10 mouse cellular contexts compared by ENCODE assay signal in the genomic region with DNA sequence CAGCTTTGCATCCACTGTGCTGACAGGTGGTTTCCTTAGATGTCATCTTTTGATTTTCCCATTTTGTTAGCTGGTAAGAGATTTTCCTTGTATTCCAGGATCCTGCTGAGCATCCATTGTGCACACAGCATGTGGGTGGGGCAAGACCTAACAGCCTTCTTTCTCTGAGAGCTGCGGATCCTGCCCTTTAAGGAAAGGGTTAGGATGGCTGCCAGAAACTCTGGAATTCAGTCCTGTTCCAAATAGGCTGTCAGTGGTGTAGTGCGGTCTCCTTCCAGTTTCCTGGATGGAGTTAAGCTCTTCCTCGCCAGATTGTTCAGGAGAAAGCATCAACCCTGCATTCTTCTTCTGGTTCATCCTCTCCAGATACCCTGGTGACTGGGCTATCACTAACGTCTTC. TPM values are rescaled to one million over a fixed set of nuclear protein-coding genes. Genes with fewer than 3 reads are reported as not detected.
DNase-seq lines count a peak whose midpoint lies in the region; ATAC-seq and TF ChIP-seq lines count a peak whose summit lies in the region.
"Had no signal": no experiment of that assay in that cellular context is flagged by ENCODE, and none has a peak within 500 bp of the region (broad histone marks: within the 10 kb centered on the region; RNA-seq: fewer than 3 reads in every experiment).

No protein-coding gene starts in this region.

- no peaks in the 10 kb centered on the region for H3K9me3 ChIP-seq in liver, embryonic 11.5 days (ENCODE audit: control insufficient read depth, low read length)
- H3K9me3 ChIP-seq: midbrain, embryonic 10.5 days had no signal

- H3K4me1 ChIP-seq in liver, adult 2 months (ENCODE audit: control insufficient read depth, insufficient read depth, low read length): no peaks in the 10 kb centered on the region
- H3K4me1 ChIP-seq in liver, embryonic 11.5 days (replicated peaks; ENCODE audit: control insufficient read depth, insufficient read depth, low read length): no peaks in the 10 kb centered on the region

- no peak overlapping the region for H3K4me2 ChIP-seq in liver, embryonic 11.5 days

- no peak overlapping the region for H3K9ac ChIP-seq in liver, adult 2 months (ENCODE audit: low read depth, low read length)
- no peak overlapping the region for H3K9ac ChIP-seq in liver, embryonic 11.5 days (ENCODE audit: low read depth, low read length)

- no peak overlapping the region for H3K27ac ChIP-seq in liver, adult 2 months (replicated peaks; ENCODE audit: insufficient read depth, low read depth, low read length)
- no peak overlapping the region for H3K27ac ChIP-seq in liver, embryonic 11.5 days (ENCODE audit: low read depth, low read length)
- H3K27ac ChIP-seq: midbrain, embryonic 10.5 days had no signal

- no peak for TF ChIP-seq POLR2A in liver, adult 2 months (IDR thresholded peaks at IDR 0.05; ENCODE audit: extremely low read depth, insufficient read depth, low read length)

- WGBS in liver, adult 2 months: 59% methylated on average over 4 of the region's 4 CpGs
- WGBS in liver, embryonic 11.5 days: 72% methylated on average over 4 of the region's 4 CpGs

- ATAC-seq in liver, embryonic 11.5 days (replicated peaks; ENCODE audit: low FRiP score): no peak

- no peaks in the 10 kb centered on the region for H3K36me3 ChIP-seq in liver, adult 2 months (ENCODE audit: control insufficient read depth, insufficient read depth, low read length)
- H3K36me3 ChIP-seq in liver, embryonic 11.5 days (ENCODE audit: control insufficient read depth, insufficient read depth, low read length): no peaks in the 10 kb centered on the region
- H3K36me3 ChIP-seq: midbrain, embryonic 10.5 days had no signal

- no peak overlapping the region for H3K4me3 ChIP-seq in liver, adult 2 months (ENCODE audit: insufficient read depth, low read depth, low read length)
- no peak overlapping the region for H3K4me3 ChIP-seq in liver, embryonic 11.5 days (ENCODE audit: low read depth, low read length)
- H3K4me3 ChIP-seq: erythroblast, embryonic 14.5 days; midbrain, embryonic 10.5 days had no signal

- no peak for TF ChIP-seq CTCF in liver, adult 2 months (IDR thresholded peaks at IDR 0.05; ENCODE audit: low read depth, low read length)

- peak; percentile 18 for DNase-seq in adrenal gland, adult 2 months
- no peak for DNase-seq in adrenal gland, postnatal 4 days (ENCODE audit: low spot score in 2 of 2)
- peak; percentile 24 for DNase-seq in liver, adult 2 months (ENCODE audit: extremely low read depth, low read depth, low spot score)
- no peak for DNase-seq in liver, embryonic 11.5 days (ENCODE audit: low spot score)
- DNase-seq in heart, postnatal 4 days: peak; percentile 59
- DNase-seq in skeletal muscle tissue, adult 2 months (ENCODE audit: low read depth, low spot score): peak; percentile 65
- DNase-seq in neural tube, embryonic 10.5 days (ENCODE audit: extremely low spot score, low spot score): no peak
- DNase-seq in spleen, postnatal 4 days (ENCODE audit: low spot score in 2 of 2): no peak

- H3K27me3 ChIP-seq in liver, adult 2 months (ENCODE audit: control insufficient read depth, insufficient read depth, low read length): no peaks in the 10 kb centered on the region
- H3K27me3 ChIP-seq in liver, embryonic 11.5 days (replicated peaks; ENCODE audit: control insufficient read depth, insufficient read depth, low read length): no peaks in the 10 kb centered on the region

- H3K79me2 ChIP-seq in liver, adult 2 months (ENCODE audit: control insufficient read depth, insufficient read depth, low read length): no peaks in the 10 kb centered on the region

RNA-seq across cellular contexts. Expression of gene Abi3bp, which starts 8.8 kb away (rescaled TPM):
- 1 to 10 TPM; 8.1 to 8.3 TPM for total RNA-seq in adrenal gland, adult 2 months (2021)
- 0.84 and 0.98 TPM in 2 replicates for polyA plus RNA-seq in adrenal gland, adult 2 months (2012; rRNA removed)
- 10 to 100 TPM; 12.3 to 18.2 TPM for total RNA-seq in adrenal gland, postnatal 4 days (2021)
- total RNA-seq in liver, adult 2 months (2014; rRNA removed): 2.0 and 2.1 TPM in 2 replicates
- polyA plus RNA-seq in liver, adult 2 months (2012; rRNA removed): 1.3 TPM in 2 replicates
- 0.38 and 0.44 TPM in 2 replicates for polyA plus RNA-seq in liver, embryonic 11.5 days (2014; fragmentation: Nextera tagmentation; extraction: Ambion mirVana)
- 1 to 10 TPM; 6.2 to 6.4 TPM for total RNA-seq in heart, postnatal 4 days (2021)
- polyA plus RNA-seq: erythroblast, embryonic 14.5 days had no signal

Comparison
In these comparisons a context has a peak if more than half of its experiments do, and no peak if none do; other contexts are left out.
1. DNase-seq: peak in adrenal gland, adult 2 months (single experiment), liver, adult 2 months (single experiment), heart, postnatal 4 days (single experiment) and skeletal muscle tissue, adult 2 months (single experiment); none in adrenal gland, postnatal 4 days (0 of 2), liver, embryonic 11.5 days (single experiment), neural tube, embryonic 10.5 days (single experiment) and spleen, postnatal 4 days (0 of 2).